Mouse (Mus musculus) thymus, adult 2 months (tissue): ENCODE data around the gene Phactr1.

Experiments used
- CTCF ChIP-seq: fragments of 200-500 bp; IDR thresholded peaks from 2 replicates; pipeline ENCODE4 v1.5.1; 2012; ENCODE audit warnings: mild to moderate bottlenecking, control low read depth, low read length, moderate library complexity, borderline replicate concordance; ENCODE audit not compliant: control insufficient read depth, poor library complexity, insufficient read depth; ENCODE audit errors: extremely low read depth
- POLR2A ChIP-seq: fragments of 200-500 bp; IDR thresholded peaks from 2 replicates; pipeline ENCODE4 v1.6.1; 2012; ENCODE audit warnings: mild to moderate bottlenecking, low read length, control low read depth, moderate library complexity; ENCODE audit not compliant: control insufficient read depth, poor library complexity, insufficient read depth; ENCODE audit errors: extremely low read depth

DNA sequence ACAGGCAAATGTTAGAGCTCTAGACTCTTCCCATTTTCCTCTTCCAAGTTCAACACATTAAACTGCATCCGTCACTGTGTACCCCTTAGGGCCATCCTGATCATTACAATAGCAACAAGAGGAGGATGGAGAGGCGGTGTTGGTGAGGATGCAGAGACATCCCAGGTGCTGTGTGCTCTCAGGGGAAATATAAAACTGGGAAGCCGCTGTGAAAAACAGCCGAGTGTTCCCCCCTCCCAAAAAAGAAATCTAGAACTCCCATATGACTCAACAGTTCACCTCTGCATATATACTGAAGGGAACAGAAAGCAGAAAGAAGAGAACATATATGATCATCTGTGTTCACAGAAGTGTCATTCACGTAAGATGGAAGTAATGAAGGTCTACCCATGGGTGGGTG lies 342.6 kb downstream of the Phactr1 start:
- TF ChIP-seq CTCF (no peak), POLR2A (no peak)
